Mouse (Mus musculus) activated CD4-positive, CD25-positive, alpha-beta regulatory T cell, adult 4 months (primary cell): Measurements from ENCODE around the gene Stxbp4. TPM values are rescaled to one million over a fixed set of nuclear protein-coding genes. Genes with fewer than 3 reads are reported as not detected.

Source experiments
- ATAC-seq: one replicate; pipeline ENCODE4 v1.8.0; 2017
- polyA plus RNA-seq, 2 experiments: library from polyadenylated mRNA; unstranded; fragments of 100-300 nt; shearing (Covaris generic); gene quantifications; one replicate each; pipeline ENCODE4 v1.2.1; 2017

Gene Stxbp4
- polyA plus RNA-seq, 2 experiments from 2014 or later: 1.9 to 3.1 TPM

DNA sequence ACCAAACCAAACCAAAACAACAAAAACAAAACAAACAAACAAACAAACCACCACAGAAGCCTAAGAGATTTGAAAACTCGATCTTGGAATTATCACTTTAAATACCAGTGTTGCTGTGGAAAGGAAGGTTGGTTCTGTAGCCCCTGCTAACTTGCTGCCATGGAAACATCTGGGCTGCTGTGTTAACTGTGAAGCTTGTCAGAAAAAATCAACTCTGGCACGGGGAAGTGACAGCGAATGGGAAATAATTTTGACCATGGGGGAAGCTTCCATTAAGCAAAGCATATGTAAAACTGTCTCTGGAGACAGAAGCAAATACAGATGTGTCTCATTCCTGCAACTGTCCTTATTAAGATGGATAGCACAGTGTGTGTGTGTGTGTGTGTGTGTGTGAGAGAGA is 185.8 kb downstream of the Stxbp4 start:
- ATAC-seq: no peak

DNA sequence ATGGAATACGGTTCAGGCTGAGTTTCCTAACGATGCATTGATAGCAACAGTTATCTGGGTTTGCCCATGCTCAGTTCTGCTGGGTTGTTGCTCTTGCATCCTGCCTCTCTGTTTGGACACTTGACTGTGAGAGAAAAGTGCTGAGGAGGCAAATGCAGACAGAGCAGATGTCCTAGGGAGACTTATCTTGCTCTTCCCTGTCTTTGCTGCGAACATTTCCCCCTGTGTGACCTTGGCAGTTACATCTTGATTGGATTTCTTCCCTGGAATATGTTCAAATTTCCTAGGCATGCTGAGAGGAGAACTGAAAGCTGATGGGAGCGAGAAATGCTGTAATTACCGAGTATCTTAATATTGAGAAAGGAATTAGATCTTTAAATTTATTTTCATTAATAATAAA is 186.4 kb downstream of the Stxbp4 start:
- ATAC-seq: no peak

DNA sequence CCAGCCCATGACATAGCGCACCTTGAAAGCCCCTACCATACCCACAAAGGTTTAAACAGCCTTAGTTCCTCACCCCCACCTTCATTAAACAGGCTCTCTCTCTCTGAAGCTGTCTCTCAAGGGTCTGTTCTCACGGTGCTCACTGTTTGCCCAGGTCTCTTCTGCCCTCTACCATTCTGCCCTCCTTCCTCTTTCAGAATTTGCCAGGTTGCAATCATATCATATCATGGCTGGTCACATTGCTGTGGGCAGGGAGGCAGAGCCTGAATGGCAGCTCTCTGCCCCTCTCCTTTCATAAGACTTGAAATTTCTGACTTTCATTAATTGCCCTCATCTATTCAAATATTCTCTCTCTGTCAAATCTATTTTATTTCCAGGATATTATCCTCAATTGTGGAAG is 195.4 kb downstream of the Stxbp4 start:
- ATAC-seq: no peak

DNA sequence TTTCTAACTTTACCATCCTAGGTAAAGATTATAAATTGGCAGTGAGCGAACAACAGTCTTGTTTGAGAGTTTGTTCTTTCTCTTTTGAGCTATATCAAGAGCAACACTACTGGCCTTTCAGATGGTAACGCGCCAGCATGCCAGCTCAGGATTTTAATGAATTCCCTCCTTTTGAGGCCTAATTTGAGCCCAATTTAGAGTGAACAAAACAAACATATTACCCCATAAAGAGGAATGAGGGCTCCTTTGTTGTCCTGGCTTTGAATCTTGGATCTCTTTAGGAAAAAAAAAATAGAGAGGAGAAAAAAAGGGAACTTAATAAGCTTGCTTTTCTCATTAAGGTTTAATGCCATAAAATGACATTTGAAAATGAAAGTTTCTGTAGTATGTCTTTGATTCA is 197.0 kb downstream of the Stxbp4 start:
- ATAC-seq: no peak

DNA sequence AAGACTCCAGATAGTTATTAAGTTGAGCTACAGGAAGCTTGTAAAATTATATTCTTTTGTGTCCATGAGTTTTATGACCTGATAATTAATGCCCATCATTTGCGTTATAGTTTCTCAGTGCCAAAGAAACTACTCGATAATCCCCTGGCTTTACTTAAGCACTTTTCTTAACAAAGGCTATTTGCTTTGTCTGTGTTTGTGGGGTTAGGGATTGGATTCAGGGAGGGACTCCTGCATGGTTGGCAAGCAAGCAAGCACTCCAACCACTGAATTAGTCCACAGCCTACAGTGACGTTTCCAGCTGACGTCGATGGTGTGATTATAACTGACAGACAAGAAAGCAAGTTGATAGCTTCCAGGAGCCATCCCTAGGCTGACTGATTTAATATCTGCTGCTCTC is 199.1 kb downstream of the Stxbp4 start:
- no peak for ATAC-seq

Other genes with a start within 250 kb of the Stxbp4 start
- gene Hlf, start 247.2 kb downstream of the Stxbp4 start, polyA plus RNA-seq: 1 to 10 TPM in 1 of 2 experiments, under 1 TPM in 1; 0.75 to 1.3 TPM
- 10 to 100 TPM; 18.5 to 24.9 TPM for gene Cox11, start 89 bp upstream of the Stxbp4 start, polyA plus RNA-seq
- 1 to 10 TPM; 1.0 to 1.9 TPM for gene Tom1l1, start 50.3 kb upstream of the Stxbp4 start, polyA plus RNA-seq